In the genomic region with DNA sequence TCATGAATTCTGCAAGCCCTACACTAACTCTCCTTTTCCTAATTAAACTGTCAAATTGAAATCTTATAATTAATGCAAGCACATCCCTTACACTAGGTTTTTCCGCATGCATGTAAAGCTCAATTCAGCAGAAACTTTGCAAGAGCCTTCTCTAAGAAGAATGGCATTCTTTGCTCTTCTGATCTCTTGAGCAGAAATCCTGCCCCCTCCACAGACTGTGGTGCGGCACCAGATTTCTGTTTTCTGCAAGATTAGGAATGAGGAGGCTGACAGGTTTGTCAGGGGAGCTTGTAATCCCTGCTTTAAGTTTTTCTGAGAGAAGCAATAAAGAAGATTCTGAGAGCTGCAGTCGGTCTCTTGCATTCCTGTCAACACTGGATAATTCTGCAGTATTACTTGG, we compare ENCODE assay signal across 20 mouse cellular contexts.
DNase-seq lines count a peak whose midpoint lies in the region; ATAC-seq and TF ChIP-seq lines count a peak whose summit lies in the region.
"Had no signal": no experiment of that assay in that cellular context is flagged by ENCODE, and none has a peak within 500 bp of the region (broad histone marks: within the 10 kb centered on the region; RNA-seq: fewer than 3 reads in every experiment).

No protein-coding gene starts in this region.

- no peaks in the 10 kb centered on the region for H3K27me3 ChIP-seq in forebrain, postnatal 0 days (ENCODE audit: insufficient read depth, low read length)
- no peaks in the 10 kb centered on the region for H3K27me3 ChIP-seq in forebrain, embryonic 10.5 days (ENCODE audit: poor library complexity, severe bottlenecking)
- no peaks in the 10 kb centered on the region for H3K27me3 ChIP-seq in midbrain, embryonic 15.5 days (replicated peaks)
- no peaks in the 10 kb centered on the region for H3K27me3 ChIP-seq in midbrain, embryonic 10.5 days (ENCODE audit: low read depth, poor library complexity, severe bottlenecking)
- H3K27me3 ChIP-seq in midbrain, postnatal 0 days (ENCODE audit: insufficient read depth, low read length) = no peaks in the 10 kb centered on the region
- H3K27me3 ChIP-seq: embryonic facial prominence, embryonic 15.5 days; heart, embryonic 13.5 days; hindbrain, embryonic 13.5 days; intestine, embryonic 15.5 days had no signal

- H3K36me3 ChIP-seq in forebrain, postnatal 0 days (ENCODE audit: insufficient read depth) = no peaks in the 10 kb centered on the region
- H3K36me3 ChIP-seq in forebrain, embryonic 10.5 days (replicated peaks) = no peaks in the 10 kb centered on the region
- H3K36me3 ChIP-seq in midbrain, embryonic 15.5 days (replicated peaks) = no peaks in the 10 kb centered on the region
- no peaks in the 10 kb centered on the region for H3K36me3 ChIP-seq in midbrain, embryonic 10.5 days
- H3K36me3 ChIP-seq in midbrain, postnatal 0 days (ENCODE audit: insufficient read depth, low read length) = no peaks in the 10 kb centered on the region
- H3K36me3 ChIP-seq: embryonic facial prominence, embryonic 15.5 days; heart, embryonic 13.5 days; hindbrain, embryonic 13.5 days; intestine, embryonic 15.5 days had no signal

- H3K4me3 ChIP-seq in forebrain, postnatal 0 days (ENCODE audit: low read depth, low read length) = no peak overlapping the region
- H3K4me3 ChIP-seq in forebrain, embryonic 10.5 days = no peak overlapping the region
- H3K4me3 ChIP-seq in midbrain, embryonic 15.5 days = no peak overlapping the region
- no peak overlapping the region for H3K4me3 ChIP-seq in midbrain, embryonic 10.5 days
- no peak overlapping the region for H3K4me3 ChIP-seq in midbrain, postnatal 0 days (ENCODE audit: low read depth, low read length)
- H3K4me3 ChIP-seq: embryonic facial prominence, embryonic 15.5 days; erythroblast, embryonic 14.5 days; gastrocnemius, adult 2 months; heart, embryonic 13.5 days; hindbrain, embryonic 13.5 days; intestine, embryonic 15.5 days had no signal

- 0 out of 2 replicates have a peak, but pooled peaks cover 4% of the 10 kb centered on the region for H3K4me1 ChIP-seq in forebrain, postnatal 0 days (ENCODE audit: insufficient read depth)
- peaks cover 6% of the 10 kb centered on the region; the same call in 1 of the 2 replicates for H3K4me1 ChIP-seq in forebrain, embryonic 10.5 days
- no peaks in the 10 kb centered on the region for H3K4me1 ChIP-seq in midbrain, embryonic 15.5 days
- peaks cover 8% of the 10 kb centered on the region; the same call in 1 of the 2 replicates for H3K4me1 ChIP-seq in midbrain, embryonic 10.5 days
- no peaks in the 10 kb centered on the region for H3K4me1 ChIP-seq in midbrain, postnatal 0 days (ENCODE audit: insufficient read depth, low read length)
- H3K4me1 ChIP-seq: embryonic facial prominence, embryonic 15.5 days; hindbrain, embryonic 13.5 days; intestine, embryonic 15.5 days had no signal

- TF ChIP-seq CTCF in forebrain, postnatal 0 days (IDR thresholded peaks at IDR 0.05; ENCODE audit: low read depth) = no peak
- no peak for TF ChIP-seq CTCF in midbrain, postnatal 0 days (IDR thresholded peaks at IDR 0.05)

- H3K4me2 ChIP-seq in forebrain, postnatal 0 days (ENCODE audit: low read depth) = no peak overlapping the region
- no peak overlapping the region for H3K4me2 ChIP-seq in midbrain, embryonic 15.5 days
- no peak overlapping the region for H3K4me2 ChIP-seq in midbrain, postnatal 0 days (ENCODE audit: low read depth, low read length, poor library complexity, severe bottlenecking)
- H3K4me2 ChIP-seq: embryonic facial prominence, embryonic 15.5 days; heart, embryonic 13.5 days; hindbrain, embryonic 13.5 days; intestine, embryonic 15.5 days had no signal

- no peaks in the 10 kb centered on the region for H3K9me3 ChIP-seq in forebrain, postnatal 0 days (ENCODE audit: low read length)
- no peaks in the 10 kb centered on the region for H3K9me3 ChIP-seq in forebrain, embryonic 10.5 days
- no peaks in the 10 kb centered on the region for H3K9me3 ChIP-seq in midbrain, embryonic 15.5 days
- no peaks in the 10 kb centered on the region for H3K9me3 ChIP-seq in midbrain, embryonic 10.5 days (replicated peaks)
- no peaks in the 10 kb centered on the region for H3K9me3 ChIP-seq in midbrain, postnatal 0 days (ENCODE audit: low read length)
- H3K9me3 ChIP-seq: embryonic facial prominence, embryonic 15.5 days; heart, embryonic 13.5 days; hindbrain, embryonic 13.5 days; intestine, embryonic 15.5 days had no signal

- no peak; the same call in 1 of the 2 replicates for ATAC-seq in forebrain, postnatal 0 days
- ATAC-seq in midbrain, embryonic 15.5 days (replicated peaks) = peak; percentile 75
- ATAC-seq in midbrain, postnatal 0 days (ENCODE audit: low FRiP score) = no peak
- ATAC-seq: intestine, embryonic 15.5 days had no signal

- no peak overlapping the region for H3K9ac ChIP-seq in forebrain, postnatal 0 days
- H3K9ac ChIP-seq in midbrain, embryonic 15.5 days = no peak overlapping the region
- H3K9ac ChIP-seq in midbrain, postnatal 0 days (replicated peaks; ENCODE audit: low read length, poor library complexity, severe bottlenecking) = no peak overlapping the region
- H3K9ac ChIP-seq: embryonic facial prominence, embryonic 15.5 days; heart, embryonic 13.5 days; hindbrain, embryonic 13.5 days; intestine, embryonic 15.5 days had no signal

- no peak overlapping the region for H3K27ac ChIP-seq in forebrain, postnatal 0 days (ENCODE audit: low read depth, low read length)
- no peak overlapping the region for H3K27ac ChIP-seq in forebrain, embryonic 10.5 days
- H3K27ac ChIP-seq in midbrain, embryonic 15.5 days = no peak overlapping the region
- H3K27ac ChIP-seq in midbrain, embryonic 10.5 days (replicated peaks) = no peak overlapping the region
- 0 out of 2 replicates have a peak overlapping the region, but pooled peaks have one; percentile 6 for H3K27ac ChIP-seq in midbrain, postnatal 0 days (ENCODE audit: low read depth, low read length)
- H3K27ac ChIP-seq: embryonic facial prominence, embryonic 15.5 days; gastrocnemius, adult 2 months; heart, embryonic 13.5 days; hindbrain, embryonic 13.5 days; intestine, embryonic 15.5 days had no signal

- 20% methylated on average over 3 of the region's 3 CpGs for WGBS in forebrain, postnatal 0 days
- 52% methylated on average over 3 of the region's 3 CpGs for WGBS in forebrain, embryonic 10.5 days
- WGBS in midbrain, embryonic 15.5 days = 17% methylated on average over 3 of the region's 3 CpGs
- WGBS in midbrain, embryonic 10.5 days = 32% methylated on average over 3 of the region's 3 CpGs
- WGBS in midbrain, postnatal 0 days = 22% methylated on average over 3 of the region's 3 CpGs

- DNase-seq in forebrain, postnatal 0 days = peak; percentile 14
- DNase-seq in forebrain, embryonic 10.5 days (ENCODE audit: extremely low spot score, low spot score) = no peak
- no peak for DNase-seq in midbrain, embryonic 10.5 days (ENCODE audit: low spot score)
- DNase-seq in brain, adult 2 months (ENCODE audit: low read depth, low spot score) = peak; percentile 42
- DNase-seq in midbrain, postnatal 0 days (ENCODE audit: low spot score) = no peak
- DNase-seq in urinary bladder, postnatal 14 days (ENCODE audit: low spot score) = no peak
- DNase-seq: adrenal gland, adult 8-10 months; cerebellum, adult 2 months; cerebellum, postnatal 10 days; embryo, embryonic 11 days; gastrocnemius, adult 2 months; gastrocnemius, postnatal 25 days; heart, postnatal 4 days; kidney, adult 18-20 months had no signal

Comparison
In these comparisons a context has a peak if more than half of its experiments do, and no peak if none do; other contexts are left out.
1. DNase-seq: peak in forebrain, postnatal 0 days (single experiment) and brain, adult 2 months (single experiment); none in forebrain, embryonic 10.5 days (single experiment), midbrain, embryonic 10.5 days (single experiment), midbrain, postnatal 0 days (single experiment) and urinary bladder, postnatal 14 days (single experiment).